Mouse (Mus musculus) forebrain, embryonic 15.5 days (tissue): ENCODE measurements around the gene Utp4. TPM values are rescaled to one million over a fixed set of nuclear protein-coding genes. Genes with fewer than 3 reads are reported as not detected.

ENCODE experiments used
- ATAC-seq: fragments of 200-750 bp; cut with Nextera tagmentation; replicated peaks from 2 replicates; pipeline ENCODE4 v1.8.0; 2017; ENCODE audit warnings: mild to moderate bottlenecking, moderate TSS enrichment, moderate library complexity
- H3K27ac ChIP-seq: fragments of 300-500 bp; sonication (generic); replicated peaks from 2 replicates; pipeline ENCODE4 v1.5.1; 2015; ENCODE audit warnings: mild to moderate bottlenecking, inconsistent platforms
- H3K27me3 ChIP-seq: fragments of 300-500 bp; sonication (generic); 2 replicates; pipeline ENCODE4 v1.6.1; 2015; ENCODE audit warnings: inconsistent platforms
- H3K36me3 ChIP-seq: fragments of 300-500 bp; sonication (generic); 2 replicates; pipeline ENCODE4 v1.6.1; 2015; ENCODE audit warnings: mild to moderate bottlenecking, inconsistent platforms
- H3K4me1 ChIP-seq: fragments of 300-500 bp; sonication (generic); 2 replicates; pipeline ENCODE4 v1.6.1; 2015; ENCODE audit warnings: inconsistent platforms
- H3K4me2 ChIP-seq: fragments of 300-500 bp; sonication (generic); replicated peaks from 2 replicates; pipeline ENCODE4 v1.6.1; 2015; ENCODE audit warnings: mild to moderate bottlenecking, inconsistent platforms
- H3K4me3 ChIP-seq: fragments of 300-500 bp; sonication (generic); 2 replicates; pipeline ENCODE4 v1.5.1; 2015; ENCODE audit warnings: mild to moderate bottlenecking, inconsistent platforms
- H3K9ac ChIP-seq: fragments of 300-500 bp; sonication (generic); replicated peaks from 2 replicates; pipeline ENCODE4 v1.6.1; 2015; ENCODE audit warnings: mild to moderate bottlenecking, inconsistent platforms
- H3K9me3 ChIP-seq: fragments of 300-500 bp; sonication (generic); 2 replicates; pipeline ENCODE4 v1.6.1; 2016; ENCODE audit warnings: inconsistent platforms
- WGBS: fragments of 180-500 bp; shearing (Covaris S2); methylation state at CpG from one replicate; pipeline ENCODE4 v1.1.7; 2015; ENCODE audit warnings: mixed read lengths; 5-methylcytosine and 5-hydroxymethylcytosine counted together
- polyA plus RNA-seq: library from polyadenylated mRNA; unstranded; fragments of >200 nt; fragmentation: Nextera tagmentation; extraction: Ambion mirVana; gene quantifications from 2 replicates; pipeline ENCODE4 v1.2.1, GENCODE M21; 2015

Gene Utp4
- polyA plus RNA-seq, 1 experiment from 2014 or later: 49.1 TPM

DNA sequence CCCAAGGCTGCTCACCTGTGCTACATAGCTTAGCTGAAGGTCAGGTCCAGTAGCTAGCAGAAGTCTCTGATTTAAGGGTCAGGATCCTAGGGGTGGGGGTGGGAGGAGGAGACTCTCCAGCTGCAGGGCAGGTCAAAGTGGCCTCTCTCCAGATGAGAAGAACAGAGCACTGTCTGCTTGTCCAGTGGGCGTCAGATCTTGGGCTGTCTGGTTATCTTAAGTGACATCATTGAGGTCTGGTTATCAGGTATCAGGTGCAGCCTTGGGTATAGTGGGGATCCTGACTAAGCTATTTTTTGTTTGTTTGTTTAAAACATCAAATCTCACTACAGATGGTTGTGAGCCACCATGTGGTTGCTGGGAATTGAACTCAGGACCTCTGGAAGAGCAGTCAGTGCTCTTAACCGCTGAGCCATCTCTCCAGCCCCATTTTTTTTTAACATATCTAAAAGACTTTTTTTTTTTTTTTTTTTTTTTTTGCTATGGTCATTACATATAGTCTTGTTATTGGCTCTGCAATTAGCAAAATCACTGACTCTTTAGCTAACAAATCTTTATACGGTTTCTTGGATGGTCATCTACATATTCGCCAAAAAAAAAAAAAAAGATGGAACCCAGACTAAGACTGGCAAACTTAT lies 40.2 kb downstream of the Utp4 start:
- no peak overlapping the region for H3K27ac ChIP-seq
- peaks cover 41% of the 10 kb centered on the region; the same call in 1 of the 2 replicates for H3K27me3 ChIP-seq
- no peaks in the 10 kb centered on the region for H3K36me3 ChIP-seq
- H3K4me3 ChIP-seq: no peak overlapping the region
- H3K9me3 ChIP-seq: no peaks in the 10 kb centered on the region
- H3K4me2 ChIP-seq: no peak overlapping the region
- no peak overlapping the region for H3K9ac ChIP-seq
- peaks cover 25% of the 10 kb centered on the region for H3K4me1 ChIP-seq
- no peak for ATAC-seq
- WGBS: 86% methylated on average over 4 of the region's 4 CpGs

- WGBS: 79% methylated on average over 16 of the region's 16 CpGs
- H3K4me3 ChIP-seq: no peak overlapping the region
- ATAC-seq: no peak
Measured at GRCm38 (mm10) chr8:106934226-106934977, 41.0 kb downstream of the Utp4 start.

DNA sequence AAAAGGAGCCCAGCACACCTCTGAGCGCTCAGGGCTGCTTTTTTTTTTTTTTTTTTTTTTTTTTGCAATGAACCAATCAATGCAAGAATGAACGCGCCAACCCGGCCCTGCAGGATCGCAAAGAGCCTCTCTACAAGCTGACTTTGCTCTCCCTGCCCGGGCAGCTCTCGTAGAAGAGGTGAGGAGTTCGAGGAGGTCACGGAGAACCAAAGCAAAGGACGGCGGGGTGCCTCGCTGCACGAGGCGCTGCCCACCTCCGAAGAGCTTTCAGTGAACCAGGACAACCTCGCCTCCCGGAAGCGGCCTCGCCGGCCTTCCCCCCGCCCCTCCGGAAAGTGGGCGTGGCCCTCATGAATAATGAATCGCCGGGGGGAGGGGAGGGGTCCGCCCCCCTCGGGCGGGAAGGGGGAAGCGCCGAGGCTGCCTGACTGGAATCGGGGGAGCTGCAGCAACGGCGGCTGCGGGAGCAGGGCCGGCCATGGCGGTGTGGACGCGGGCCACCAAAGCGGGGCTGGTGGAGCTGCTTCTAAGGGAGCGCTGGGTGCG lies 42.0 kb downstream of the Utp4 start, which contains the start of gene Sntb2:
Gene Sntb2 (plus strand): TSS at position 427 of the 546 bp plus-strand sequence.
- Histone ChIP-seq H3K27me3 (peaks cover 45% of the 10 kb centered on the region; the same call in 1 of the 2 replicates), H3K36me3 (no peaks in the 10 kb centered on the region), H3K4me2 (peak within 1 kb of the TSS; percentile 90), H3K27ac (peak within 1 kb of the TSS; percentile 84), H3K9ac (peak within 1 kb of the TSS; percentile 81), H3K9me3 (no peaks in the 10 kb centered on the region), H3K4me1 (peaks cover 25% of the 10 kb centered on the region), H3K4me3 (peak within 1 kb of the TSS; percentile 88)
- under 1% methylated on average over 41 of the region's 41 CpGs for WGBS
- peak; percentile 88 for ATAC-seq

More at GRCm38 (mm10) chr8:106934226-106934977, 41.0 kb downstream of the Utp4 start:
- Histone ChIP-seq H3K27ac (no peak overlapping the region), H3K27me3 (peaks cover 45% of the 10 kb centered on the region; the same call in 1 of the 2 replicates), H3K4me1 (peaks cover 25% of the 10 kb centered on the region), H3K9me3 (no peaks in the 10 kb centered on the region), H3K4me2 (no peak overlapping the region), H3K9ac (no peak overlapping the region), H3K36me3 (no peaks in the 10 kb centered on the region)

DNA sequence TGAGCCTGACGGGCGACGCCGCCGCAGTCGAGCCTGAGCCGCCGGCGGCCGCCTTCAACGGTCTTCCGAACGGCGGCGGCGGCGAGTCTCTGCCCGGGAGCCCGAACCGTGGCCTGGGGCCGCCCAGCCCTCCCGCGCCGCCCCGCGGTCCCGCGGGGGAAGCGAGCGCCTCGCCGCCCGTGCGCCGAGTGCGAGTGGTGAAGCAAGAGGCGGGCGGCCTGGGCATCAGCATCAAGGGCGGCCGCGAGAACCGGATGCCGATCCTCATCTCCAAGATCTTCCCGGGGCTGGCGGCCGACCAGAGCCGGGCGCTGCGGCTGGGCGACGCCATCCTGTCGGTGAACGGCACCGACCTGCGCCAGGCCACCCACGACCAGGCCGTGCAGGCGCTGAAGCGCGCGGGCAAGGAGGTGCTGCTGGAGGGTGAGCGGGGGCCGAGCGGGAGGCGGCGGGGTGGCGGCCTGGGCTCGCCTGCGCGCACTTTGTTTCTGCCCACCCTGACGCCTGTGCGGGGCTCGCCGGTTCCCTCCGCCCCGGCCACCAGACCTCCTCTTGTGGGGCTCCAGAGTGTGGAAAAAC lies 42.6 kb downstream of the Utp4 start:
- peaks cover 45% of the 10 kb centered on the region; the same call in 1 of the 2 replicates for H3K27me3 ChIP-seq
- WGBS: under 1% methylated on average over 73 of the region's 76 CpGs
- peak overlapping the region; percentile 88 for H3K4me3 ChIP-seq
- H3K36me3 ChIP-seq: no peaks in the 10 kb centered on the region
- no peaks in the 10 kb centered on the region for H3K9me3 ChIP-seq
- peak overlapping the region; percentile 81 for H3K9ac ChIP-seq
- H3K27ac ChIP-seq: peak overlapping the region; percentile 84
- ATAC-seq: peak; percentile 73
- H3K4me2 ChIP-seq: peak overlapping the region; percentile 90
- H3K4me1 ChIP-seq: peaks cover 25% of the 10 kb centered on the region

DNA sequence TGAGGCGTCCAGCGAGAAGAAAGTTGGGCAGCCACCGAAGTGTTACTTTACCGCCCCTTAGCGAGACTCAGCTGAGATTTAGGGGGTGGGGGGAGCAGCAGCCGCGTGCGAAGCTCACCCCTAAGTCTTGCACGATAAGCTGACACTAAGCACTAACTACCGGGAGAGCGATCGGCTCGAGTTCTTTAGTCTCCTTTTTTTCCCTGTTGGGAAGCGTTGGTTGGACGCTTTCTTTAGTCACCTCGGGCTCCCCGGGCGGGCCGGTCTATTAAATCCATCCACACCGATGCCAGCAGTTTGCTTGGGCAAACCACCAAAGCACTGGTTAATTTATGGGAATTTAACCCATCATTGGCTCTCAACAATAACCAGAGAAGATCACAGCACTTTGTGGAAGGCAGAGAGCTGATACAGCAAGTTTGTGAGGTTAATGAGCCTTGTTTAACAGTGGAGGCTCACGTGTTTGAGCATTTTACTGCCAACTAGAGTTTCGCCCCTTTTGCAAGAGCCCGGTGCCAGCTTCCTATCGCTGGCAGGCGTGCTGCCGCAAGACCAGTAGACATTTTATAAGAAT lies 43.1 kb downstream of the Utp4 start:
- 0% methylated on average over 26 of the region's 26 CpGs for WGBS
- ATAC-seq: peak; percentile 36
- peaks cover 42% of the 10 kb centered on the region; the same call in 1 of the 2 replicates for H3K27me3 ChIP-seq

GRCm38 (mm10) chr8:106937081-106937800 lies 43.8 kb downstream of the Utp4 start:
- Histone ChIP-seq H3K27me3 (peaks cover 37% of the 10 kb centered on the region; the same call in 1 of the 2 replicates), H3K36me3 (no peaks in the 10 kb centered on the region), H3K4me3 (peak overlapping the region; percentile 88), H3K9me3 (no peaks in the 10 kb centered on the region), H3K4me2 (peak overlapping the region; percentile 90), H3K4me1 (peaks cover 24% of the 10 kb centered on the region), H3K27ac (no peak overlapping the region), H3K9ac (peak overlapping the region; percentile 81; the same call in 1 of the 2 replicates)
- WGBS: 47% methylated on average over 14 of the region's 14 CpGs
- no peak for ATAC-seq

More for the DNA sequence above, 43.1 kb downstream of the Utp4 start:
- Histone ChIP-seq H3K4me2 (peak overlapping the region; percentile 90), H3K9ac (peak overlapping the region; percentile 81), H3K4me3 (peak overlapping the region; percentile 88), H3K36me3 (no peaks in the 10 kb centered on the region), H3K4me1 (peaks cover 25% of the 10 kb centered on the region), H3K27ac (peak overlapping the region; percentile 84; the same call in 1 of the 2 replicates), H3K9me3 (no peaks in the 10 kb centered on the region)

DNA sequence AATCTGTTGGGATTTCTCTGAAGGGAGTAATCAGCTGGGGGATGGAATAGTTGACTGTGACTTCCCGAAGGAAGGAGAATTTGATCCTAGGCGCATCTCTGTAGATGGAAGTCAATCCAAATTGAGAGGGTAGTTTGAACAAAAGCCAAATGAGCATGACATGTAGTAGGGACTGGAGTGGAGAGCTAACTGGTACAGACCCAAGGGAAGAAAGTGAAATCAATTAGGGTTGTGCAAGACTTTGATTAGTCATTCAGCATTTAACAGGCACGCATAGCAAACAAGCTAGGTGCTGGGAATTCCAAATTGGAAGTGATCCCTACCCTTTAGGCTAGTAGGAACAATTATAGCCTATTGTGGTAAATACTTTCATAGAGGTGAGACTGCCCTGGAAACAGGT lies 48.4 kb downstream of the Utp4 start:
- Histone ChIP-seq H3K27me3 (peaks cover 17% of the 10 kb centered on the region; the same call in 1 of the 2 replicates), H3K4me3 (no peak overlapping the region), H3K9me3 (no peaks in the 10 kb centered on the region), H3K4me1 (peaks cover 18% of the 10 kb centered on the region), H3K9ac (no peak overlapping the region), H3K4me2 (no peak overlapping the region), H3K36me3 (no peaks in the 10 kb centered on the region), H3K27ac (no peak overlapping the region)
- no peak for ATAC-seq
- 86% methylated on average over 3 of the region's 3 CpGs for WGBS

GRCm38 (mm10) chr8:106943874-106944418 lies 50.5 kb downstream of the Utp4 start:
- H3K9me3 ChIP-seq: no peaks in the 10 kb centered on the region
- 83% methylated on average over 3 of the region's 3 CpGs for WGBS

GRCm38 (mm10) chr8:106944756-106945155 lies 51.3 kb downstream of the Utp4 start:
- no peak overlapping the region for H3K4me3 ChIP-seq
- H3K9ac ChIP-seq: no peak overlapping the region
- peak overlapping the region; percentile 17; the same call in 1 of the 2 replicates for H3K27ac ChIP-seq
- no peaks in the 10 kb centered on the region; the same call in 1 of the 2 replicates for H3K27me3 ChIP-seq
- no peaks in the 10 kb centered on the region for H3K36me3 ChIP-seq
- WGBS: 63% methylated on average over 3 of the region's 3 CpGs
- no peaks in the 10 kb centered on the region for H3K9me3 ChIP-seq
- H3K4me2 ChIP-seq: no peak overlapping the region
- no peak for ATAC-seq
- peaks cover 8% of the 10 kb centered on the region for H3K4me1 ChIP-seq

More at GRCm38 (mm10) chr8:106943874-106944418, 50.5 kb downstream of the Utp4 start:
- Histone ChIP-seq H3K4me3 (no peak overlapping the region), H3K27ac (no peak overlapping the region), H3K4me1 (peaks cover 8% of the 10 kb centered on the region), H3K4me2 (no peak overlapping the region), H3K36me3 (no peaks in the 10 kb centered on the region), H3K9ac (no peak overlapping the region), H3K27me3 (no peaks in the 10 kb centered on the region; the same call in 1 of the 2 replicates)
- ATAC-seq: no peak

DNA sequence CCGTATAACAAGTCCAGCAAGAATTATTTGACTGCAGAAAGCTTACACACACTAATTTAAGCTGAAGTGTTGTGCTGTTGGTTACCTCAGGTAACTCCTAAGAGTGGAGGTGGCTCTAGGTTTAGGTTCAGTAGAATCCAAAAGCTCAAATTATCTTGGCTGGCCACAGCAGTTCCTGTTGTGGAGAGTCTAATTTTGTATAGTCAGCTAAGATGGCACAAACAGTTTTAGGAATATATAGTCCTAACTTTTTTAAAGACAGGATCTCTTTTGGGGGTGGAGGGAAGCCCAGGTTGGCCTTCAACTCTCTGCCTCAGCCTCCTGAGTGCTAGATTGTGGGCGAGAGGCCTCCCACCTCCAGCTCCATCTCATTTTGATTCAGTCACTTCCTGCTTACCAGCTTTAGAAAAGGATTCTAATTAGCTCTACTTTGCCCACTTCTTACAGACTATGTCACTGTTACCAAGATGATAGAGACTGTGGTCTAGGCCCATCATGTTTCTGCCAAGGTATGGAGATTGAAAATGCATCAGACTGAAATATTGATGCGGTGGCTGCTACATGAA lies 55.3 kb downstream of the Utp4 start:
- H3K9me3 ChIP-seq: no peaks in the 10 kb centered on the region
- no peak overlapping the region for H3K4me3 ChIP-seq
- no peak overlapping the region for H3K9ac ChIP-seq
- no peak overlapping the region for H3K4me2 ChIP-seq
- 85% methylated on average over 3 of the region's 3 CpGs for WGBS
- H3K36me3 ChIP-seq: no peaks in the 10 kb centered on the region
- H3K27me3 ChIP-seq: no peaks in the 10 kb centered on the region
- ATAC-seq: no peak
- H3K27ac ChIP-seq: no peak overlapping the region
- peaks cover 8% of the 10 kb centered on the region for H3K4me1 ChIP-seq
